Mouse (Mus musculus) lung, postnatal 4 days (tissue): Measurements from ENCODE around the gene Siah3.
"Not testable (repeated sequence)": the region's sequence is repeated elsewhere in the genome, so short reads cannot be mapped to it uniquely, and the experiment has no call there.

Source experiments
- DNase-seq, 2 experiments: peaks; one replicate each; pipeline ENCODE4 v3.0.0; 2021

Gene Siah3

DNA sequence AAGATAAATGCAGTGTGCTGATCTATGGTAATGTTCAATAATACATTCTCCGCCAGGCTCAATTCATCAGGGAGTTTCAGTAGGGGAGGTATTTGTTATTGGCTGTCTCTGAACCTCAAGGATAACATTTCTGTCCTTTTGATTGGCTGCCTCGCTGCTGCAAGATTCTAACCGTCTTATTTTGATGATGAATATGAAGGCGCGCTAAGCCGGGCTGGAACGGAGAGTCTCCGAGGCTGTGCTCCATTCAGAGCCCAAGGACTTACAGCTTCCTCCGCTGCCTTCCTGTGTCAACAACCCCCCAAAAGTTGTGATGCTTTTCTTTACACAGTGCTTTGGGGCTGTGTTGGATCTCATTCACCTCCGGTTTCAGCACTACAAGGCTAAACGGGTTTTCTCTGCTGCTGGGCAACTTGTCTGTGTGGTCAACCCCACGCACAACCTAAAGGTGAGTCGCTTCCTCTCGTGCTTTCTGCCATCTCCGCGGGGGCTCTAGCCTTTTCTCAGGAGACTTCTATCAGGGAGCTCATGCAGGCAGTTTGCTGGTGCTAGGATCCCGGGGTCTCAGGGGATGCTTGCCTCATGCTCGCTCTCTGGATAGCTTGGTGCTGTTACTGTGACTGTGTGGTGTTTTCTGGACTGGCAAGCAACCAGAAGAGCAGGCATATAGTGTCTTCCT lies at the start of gene Siah3:
TSS of gene Siah3 (plus strand) at position 240 of the 679 bp plus-strand sequence.
- DNase-seq: no peak

DNA sequence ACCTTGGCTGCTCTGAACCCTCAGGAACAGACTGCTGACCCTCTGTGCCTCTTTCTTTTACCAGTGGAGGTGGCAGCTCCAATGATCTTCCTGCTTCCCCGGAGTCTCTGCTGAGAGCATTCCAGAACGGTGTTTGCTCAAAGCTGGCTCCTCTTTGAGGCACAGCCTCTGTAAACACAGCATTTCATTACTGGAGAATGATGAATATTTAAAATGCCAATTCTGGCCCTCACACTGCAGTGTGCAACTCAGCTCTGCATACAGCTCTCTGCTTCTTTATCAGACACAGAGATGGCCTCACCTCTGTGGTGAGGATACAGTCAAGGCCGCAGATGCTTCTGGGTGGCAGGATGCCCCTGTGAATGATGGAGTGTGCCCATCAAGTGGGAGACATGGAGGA lies 46.0 kb upstream of the Siah3 start:
- no peak for DNase-seq

DNA sequence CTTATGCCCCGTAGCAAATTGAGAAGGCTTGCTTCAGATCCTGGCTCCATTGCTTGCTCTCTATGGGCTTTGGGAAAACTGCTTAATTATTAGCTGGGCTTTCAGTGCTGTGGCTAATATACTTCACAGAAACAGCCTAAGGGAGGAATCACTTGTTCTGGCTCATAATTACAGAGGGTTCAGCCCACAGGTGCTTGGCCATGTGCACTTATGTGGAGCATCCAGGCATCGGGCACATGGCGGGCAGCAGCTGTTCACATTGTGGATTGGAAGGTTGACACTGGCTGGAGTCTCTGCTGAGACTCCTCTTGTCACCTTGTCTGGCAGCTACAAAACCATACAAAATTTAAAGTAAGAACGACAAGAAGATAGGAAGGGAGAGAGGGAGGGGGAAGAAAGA lies 45.4 kb upstream of the Siah3 start:
- no peak for DNase-seq

DNA sequence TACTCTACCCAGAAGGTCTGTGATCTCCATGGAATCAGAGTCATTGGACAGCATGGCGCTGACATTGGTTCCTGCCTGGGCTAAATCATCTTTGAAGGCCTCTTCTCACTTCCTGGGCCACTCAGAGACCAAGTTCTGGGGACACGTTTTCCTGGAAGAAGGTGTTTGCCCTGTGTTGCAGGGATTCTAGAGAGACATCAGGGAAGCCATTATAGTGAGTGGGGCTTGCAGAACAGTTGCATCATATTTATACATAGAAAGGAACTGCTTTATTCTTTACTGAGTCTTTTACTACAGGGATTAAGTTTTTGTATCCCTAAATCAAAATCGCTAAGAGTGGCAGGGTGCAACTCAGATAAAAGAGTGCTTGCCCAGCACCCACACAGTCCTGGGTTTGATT lies 37.1 kb upstream of the Siah3 start:
- no peak for DNase-seq

DNA sequence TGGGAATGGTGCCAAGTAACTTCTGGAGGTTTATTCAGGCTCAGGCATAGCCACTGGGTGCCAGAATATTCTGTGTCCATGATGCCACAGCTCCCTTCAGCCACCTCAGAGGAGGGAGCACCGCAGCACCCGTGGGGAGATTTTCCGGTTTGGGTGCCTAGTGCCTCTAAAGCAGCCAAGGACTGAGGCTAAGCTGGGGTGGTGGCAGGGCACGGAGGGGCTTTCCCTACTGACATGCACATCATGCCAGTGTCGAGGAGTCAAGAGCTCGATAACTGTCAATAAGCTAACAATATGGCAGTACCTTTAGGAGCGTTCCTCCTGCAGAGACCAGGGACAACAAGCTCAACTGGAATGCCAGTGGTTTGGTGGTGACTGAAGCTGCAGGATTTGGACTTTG lies 35.9 kb upstream of the Siah3 start:
- DNase-seq: no peak

DNA sequence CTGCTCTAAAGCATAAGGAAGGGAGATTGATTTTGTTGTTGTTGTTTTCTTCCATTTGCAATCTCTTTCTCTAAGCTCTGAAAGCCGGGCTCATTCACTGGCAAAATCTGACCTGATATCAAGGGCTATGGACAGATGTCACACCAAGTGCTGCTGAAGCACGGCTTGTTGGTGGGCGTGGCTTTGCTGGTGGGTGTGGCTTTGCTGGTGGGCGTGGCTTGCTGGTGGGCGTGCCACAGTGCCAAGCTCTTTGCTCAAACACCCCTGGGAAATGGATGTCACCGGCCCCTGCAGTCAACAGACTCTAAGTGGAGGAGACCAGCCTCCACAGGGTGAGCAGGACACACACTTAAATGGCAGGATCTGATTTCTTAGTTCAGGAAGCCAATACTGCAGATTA lies 35.0 kb upstream of the Siah3 start:
- no peak for DNase-seq

DNA sequence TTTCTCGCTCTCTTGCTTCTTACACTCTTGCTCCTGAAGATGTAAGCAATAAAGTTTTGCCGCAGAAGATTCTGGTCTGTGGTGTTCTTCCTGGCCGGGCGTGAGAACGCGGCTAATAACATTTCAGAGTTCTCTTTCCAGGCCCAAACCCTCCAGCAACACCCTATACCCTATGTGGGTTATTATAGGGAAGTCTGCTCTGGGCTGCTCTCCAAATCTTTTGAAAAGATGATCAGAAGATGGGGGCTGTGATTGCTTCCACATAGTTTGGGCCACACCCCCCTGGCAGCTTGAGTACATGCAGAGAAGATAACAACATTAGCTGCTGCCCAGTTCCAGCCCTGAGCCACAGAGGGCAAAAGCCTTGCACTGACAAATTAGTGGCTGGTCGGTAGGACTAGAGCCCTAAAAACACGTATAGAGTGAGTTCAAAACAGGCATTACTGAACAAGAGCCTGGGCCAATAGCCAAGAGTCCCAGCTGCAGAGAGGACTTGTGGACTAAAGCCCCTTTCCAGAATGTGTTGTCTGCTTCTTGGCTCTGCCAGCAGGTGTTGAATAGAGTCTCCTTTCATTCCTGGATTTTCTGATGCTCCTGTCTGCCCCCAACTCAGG lies 24.5 kb upstream of the Siah3 start:
- no peak for DNase-seq

DNA sequence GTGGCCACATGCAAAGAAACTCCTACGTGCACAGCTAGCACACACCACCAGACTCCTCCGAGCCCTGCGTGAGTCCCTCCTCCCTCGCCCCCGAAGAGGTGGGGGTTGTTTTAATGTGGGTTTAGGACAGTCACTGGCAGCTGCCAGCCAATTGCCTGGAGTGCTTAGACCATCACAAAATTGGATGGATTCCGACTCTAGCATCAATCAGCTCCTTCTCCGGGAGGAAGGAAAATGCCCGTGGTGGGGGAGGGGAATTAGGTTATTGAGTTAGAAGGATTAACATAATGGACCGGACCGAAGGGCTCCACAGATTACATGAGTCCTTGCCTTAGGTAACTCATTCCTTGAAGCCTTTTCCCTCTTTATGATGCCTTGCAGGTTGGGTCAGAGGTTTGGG lies 22.9 kb upstream of the Siah3 start:
- no peak for DNase-seq

DNA sequence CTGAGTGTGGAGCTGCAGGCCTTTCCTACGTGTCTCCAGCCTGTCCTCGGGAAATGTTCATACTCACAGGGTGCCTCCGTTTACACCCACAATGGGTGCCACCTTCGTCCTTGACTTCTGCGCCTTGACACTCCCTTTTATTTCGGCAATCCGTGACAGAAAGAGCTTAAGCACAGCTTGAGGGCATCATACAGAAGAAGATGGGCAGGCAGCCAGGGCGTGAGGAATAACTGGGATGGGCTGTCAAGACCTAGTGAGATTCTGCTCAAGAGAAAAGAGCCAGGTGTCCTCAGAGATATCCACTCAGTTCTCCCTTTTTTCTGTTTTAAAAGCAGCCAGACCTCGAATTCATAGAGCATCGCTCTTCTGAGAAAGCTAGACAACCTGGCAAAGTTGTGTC lies 21.2 kb upstream of the Siah3 start:
- no peak for DNase-seq

DNA sequence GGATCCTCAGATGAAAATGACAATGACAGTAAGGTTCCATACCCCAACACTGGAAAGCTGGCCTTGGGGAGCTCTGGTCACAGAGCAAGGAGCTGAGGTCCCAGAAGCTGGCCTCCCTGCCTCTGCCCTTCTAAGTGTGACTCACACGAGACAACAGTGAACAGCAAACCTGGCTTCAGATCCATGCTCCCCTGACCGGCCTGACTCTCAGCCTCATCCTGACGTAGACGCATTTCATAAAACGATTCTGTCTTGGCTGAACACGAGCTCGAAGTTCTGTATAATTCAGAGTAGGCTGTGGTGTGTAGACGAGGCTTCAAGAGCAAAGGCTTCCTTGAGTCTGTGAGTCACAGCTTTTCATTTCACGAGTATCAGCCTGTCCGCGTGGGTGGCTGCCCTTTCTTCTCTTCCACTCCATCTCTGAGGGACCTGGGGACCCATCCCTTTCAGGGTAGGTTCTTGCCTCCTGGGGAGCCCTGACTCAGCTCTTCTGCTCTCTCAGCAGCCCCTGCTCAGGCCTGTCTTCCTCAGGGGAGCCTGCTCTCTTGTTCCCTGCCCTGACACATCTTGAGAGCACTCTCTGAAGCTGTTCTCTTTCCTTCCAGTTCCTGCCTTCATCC lies 11.2 kb upstream of the Siah3 start:
- no peak for DNase-seq

DNA sequence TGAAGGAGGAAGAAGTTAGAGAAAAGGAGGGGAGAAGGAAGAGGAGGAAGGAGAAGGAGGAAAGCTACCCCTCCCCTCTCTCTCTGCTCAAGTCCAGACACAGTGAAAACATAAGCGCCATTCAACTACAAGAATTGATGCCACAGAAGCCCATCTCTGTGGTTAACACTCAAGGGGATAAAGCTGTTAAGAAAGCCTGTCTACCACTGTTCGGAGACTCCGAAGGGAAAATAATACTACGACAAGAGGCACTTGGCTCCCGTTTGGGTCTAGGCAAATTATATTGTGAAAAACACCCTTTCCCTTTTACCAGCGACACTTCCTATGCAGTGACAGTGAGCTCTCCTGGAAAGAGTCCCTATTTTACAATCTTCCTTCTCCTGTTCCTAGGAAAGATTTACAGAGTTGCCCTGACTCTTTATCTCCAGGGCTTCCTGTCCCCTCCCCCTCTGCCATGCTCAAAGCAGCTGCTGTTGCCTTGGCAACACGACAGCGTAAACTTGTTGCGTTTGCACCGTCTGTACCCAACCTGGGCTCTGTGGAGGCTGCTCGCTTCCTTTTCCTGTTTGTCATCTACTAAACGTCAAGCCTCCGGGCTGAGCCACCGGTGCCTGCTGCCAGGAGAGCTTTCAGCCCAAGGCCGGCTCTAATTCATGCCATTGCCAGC lies 10.4 kb upstream of the Siah3 start:
- peak; percentile 77 to 79 for DNase-seq

DNA sequence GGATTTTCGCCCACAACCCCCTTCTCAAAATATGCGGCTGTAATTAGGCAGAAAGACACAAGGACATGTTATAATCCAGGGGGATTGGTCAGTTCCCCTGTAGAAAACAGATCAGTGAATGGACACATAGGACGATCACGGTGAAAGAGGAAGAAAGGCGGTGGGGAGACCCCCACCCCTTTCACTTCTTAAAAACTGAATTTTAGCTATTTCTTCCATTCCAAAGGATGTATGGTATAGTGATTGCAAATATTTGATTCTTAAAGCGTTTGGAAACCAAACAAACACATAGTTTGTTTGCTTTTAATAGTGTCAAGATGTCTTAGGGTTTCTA lies 9.9 kb upstream of the Siah3 start:
- DNase-seq: no peak

DNA sequence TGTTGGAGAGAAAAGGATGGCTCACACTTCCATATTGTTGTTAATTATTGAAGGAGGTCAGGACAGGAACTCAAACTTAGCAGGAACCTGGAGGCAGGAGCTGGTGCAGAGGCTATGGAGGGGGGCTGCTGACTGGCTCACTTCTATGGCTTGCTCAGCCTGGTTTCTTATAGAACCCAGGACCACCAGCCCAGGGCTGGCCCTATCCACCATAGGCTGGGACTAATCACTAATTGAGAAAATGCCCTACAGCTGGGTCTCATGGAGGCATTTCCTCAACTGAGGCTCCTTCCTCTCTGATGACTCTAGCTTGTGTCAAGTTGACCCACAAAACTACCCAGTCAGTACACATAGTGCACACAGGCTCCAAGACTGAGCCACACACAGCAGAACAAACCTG lies 9.5 kb upstream of the Siah3 start:
- not testable (repeated sequence) for DNase-seq

DNA sequence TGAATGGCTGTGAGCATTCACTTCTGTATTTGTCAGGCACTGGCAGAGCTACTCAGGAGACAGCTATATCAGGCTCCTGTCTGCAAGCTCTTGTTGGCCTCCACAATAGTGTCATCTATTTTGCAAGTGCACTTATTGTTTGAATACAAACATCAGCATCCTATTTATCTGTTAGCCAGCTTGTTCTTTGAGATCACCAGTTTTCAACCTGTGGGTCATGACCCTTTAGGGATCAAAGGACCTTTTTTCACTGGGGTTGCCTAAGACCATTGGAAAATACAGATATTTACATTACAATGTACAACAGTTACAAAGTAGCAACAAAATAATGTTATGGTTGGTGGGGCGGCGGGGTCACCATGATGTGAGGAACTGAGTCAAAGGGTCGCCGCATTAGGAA lies 1.9 kb upstream of the Siah3 start:
- DNase-seq: no peak

DNA sequence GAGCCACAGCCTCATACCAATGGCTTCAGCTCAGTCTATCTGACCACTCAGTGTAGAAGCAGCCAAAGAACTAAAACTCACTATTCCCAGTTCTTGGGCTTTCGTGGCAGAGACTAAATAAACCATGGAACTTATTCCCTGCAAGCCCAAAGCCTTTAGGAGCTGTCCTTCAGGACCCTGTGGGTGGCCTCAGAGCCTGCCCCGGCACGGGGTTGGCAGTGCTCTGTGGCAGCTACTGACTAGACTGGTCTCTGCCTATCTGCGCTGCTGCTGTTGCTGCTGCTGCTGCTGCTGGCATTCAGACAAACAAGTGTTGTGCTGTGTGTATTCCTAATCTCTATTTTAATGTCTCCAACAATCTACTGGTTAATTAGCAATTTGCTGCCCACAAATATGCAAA lies 1.1 kb upstream of the Siah3 start:
- DNase-seq: peak in 1 of 2 experiments; percentile 26

DNA sequence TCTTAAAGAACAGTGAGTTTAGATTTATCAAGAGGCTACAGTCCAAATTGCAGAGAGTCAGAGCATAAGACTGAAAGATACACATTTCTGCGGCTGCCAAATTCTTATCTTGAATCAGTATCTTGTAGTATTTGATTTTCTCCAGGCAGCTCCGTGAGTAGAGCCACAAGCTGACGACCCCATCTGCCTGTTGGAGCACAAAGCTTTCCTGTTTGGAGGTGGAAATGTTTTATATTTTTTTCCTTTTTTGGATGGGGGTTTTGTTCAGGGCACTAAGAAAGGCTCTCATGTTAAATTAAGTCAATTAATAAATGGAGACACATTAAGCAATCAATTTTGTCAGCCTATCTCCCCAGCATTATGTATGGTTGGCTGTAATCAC lies 430 bp upstream of the Siah3 start:
- no peak for DNase-seq

DNA sequence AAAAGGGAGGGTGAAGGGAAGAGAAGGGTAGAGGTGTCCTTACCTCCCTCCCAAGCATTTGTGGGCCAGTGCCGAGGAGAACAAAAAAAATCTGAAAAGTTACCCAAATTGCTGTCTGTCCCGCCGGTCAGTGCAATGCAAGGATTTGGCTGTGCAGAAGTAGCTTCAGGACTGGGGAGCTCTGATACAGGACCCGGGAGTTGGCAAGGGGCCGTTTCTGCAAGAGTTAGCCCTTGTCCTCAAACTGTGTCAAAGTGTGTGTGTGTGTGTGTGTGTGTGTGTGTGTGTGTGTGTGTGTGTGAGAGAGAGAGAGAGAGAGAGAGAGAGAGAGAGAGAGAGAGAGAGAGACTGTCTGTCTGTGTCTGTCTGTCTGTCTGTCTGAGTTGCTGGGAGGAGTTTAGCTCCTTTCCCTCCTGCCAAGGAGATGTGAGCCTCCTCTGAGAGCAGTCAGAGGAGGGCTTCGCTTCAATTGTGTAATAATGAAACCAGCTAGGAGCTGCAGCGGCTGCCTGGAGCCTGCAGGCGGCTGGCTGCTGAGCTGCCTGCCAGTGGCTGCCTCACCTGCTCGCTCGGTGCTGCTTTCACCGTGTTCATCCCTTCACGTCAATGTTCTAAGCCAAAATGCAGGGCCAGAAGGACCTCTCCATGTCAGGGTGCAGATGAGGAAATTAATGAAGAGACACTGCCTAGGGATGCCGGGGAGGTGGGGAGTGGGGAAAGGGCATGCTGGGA lies 873 bp downstream of the Siah3 start:
- DNase-seq: peak in 1 of 2 experiments; percentile 24

DNA sequence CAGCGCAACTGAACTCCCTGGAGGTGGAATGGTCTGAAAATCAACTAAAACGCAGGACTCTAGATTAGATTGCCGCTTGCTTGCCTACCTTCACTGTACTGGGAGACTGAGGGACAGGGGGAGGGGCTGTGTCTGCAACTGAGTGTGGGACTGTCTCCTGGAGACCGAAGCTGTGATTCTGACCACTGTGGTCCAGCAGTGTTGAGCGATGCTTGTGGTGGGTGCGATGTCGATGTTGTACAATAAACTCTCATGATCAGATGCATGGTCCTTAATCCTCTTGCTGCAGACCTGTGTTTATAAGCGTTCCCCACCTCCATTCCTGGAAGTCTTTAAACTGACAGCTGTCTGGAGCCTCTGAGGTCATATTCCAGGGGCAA lies 1.4 kb downstream of the Siah3 start:
- DNase-seq: no peak

DNA sequence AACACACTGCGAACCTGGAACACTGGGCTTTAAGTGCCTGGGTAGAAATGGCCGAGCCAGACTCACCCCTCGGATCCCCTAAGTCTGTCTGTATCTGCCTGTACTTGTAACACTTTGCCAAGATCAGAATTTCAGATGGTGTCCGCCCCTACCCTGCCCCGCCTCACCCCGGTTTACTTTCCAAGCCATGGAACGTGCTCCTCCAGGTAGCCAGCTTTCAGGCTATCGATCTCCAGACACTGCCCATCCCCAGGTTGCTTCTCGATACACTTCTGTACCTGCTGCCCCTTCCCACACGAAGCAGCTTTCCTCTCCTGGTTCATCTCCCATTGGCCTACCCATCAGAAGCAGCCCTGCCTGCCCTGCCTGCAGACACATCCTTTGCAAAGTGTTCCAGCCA lies 3.6 kb downstream of the Siah3 start:
- no peak for DNase-seq

DNA sequence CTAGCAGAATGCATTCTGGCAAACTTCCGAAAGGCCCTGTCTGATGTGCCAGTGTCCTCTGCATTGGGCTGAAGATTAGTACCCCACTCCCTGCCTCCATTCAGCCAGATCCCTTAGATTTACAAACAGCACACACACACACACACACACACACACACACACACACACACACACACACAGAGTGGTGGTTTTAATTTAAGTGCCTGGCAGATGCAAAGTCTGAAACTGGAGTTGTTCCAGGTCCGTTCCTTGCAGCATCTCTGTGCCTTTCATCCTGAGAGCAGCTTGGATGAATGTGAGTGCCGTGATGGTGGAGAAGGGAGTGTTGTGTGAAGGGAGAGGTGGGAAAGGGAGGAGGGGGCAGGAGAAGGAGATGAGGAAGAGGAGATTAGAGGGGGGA lies 4.2 kb downstream of the Siah3 start:
- no peak for DNase-seq

DNA sequence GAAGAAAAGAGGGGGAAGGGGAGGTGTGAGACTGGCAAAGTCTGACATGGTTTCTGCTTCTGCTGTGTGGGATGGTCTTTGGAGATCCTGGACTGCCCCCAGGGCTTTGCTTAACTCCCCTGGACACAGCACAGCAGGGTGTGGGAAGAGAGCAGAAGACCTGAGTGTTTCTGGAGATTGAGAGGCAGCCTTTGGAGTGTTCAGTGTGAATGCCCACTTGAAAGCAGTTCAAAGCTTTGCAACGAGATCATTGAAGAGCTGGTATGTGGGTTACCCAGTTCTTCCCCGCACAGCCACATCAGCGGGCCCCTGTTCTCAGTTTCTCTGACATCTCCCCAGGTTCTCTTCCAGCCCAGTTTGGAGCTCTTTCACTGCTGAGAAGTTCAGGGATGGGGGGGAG lies 4.7 kb downstream of the Siah3 start:
- no peak for DNase-seq

DNA sequence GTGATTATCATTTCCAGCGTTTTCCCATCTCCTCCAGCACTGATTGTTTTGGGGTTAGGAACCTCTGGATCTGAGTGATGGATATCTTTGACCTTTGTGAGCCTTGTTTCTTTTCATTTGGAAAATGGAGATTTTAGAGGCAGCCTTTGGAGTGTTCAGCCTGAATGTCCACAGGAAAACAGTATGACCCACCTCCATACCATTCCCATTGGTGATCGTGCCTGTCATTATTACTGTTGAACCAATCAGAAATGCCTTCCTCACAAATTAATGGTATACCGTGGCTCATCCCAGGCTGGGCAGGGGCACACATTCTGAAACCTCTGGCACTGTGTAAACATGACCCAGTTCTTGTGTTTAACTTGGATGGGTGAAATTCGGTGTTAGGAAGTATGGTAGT lies 6.0 kb downstream of the Siah3 start:
- no peak for DNase-seq

DNA sequence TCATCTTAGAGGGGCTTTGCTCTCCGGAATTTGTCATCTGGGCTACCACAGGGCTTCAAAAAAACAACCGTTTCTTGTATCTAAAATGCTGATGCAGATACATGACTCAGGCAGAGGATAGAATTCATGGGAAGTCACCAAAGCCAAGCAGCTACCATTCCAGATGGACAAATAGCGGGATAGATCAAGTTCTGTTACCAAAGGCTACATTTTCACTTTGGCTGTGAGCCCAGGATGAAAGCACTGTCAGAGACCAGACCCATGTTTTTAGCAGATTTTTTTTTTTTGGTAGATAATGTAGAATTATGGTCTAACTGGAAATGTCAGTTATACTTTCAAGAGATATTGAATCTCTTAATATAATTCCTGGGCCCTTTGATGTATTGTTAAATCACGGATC lies 7.4 kb downstream of the Siah3 start:
- DNase-seq: no peak

DNA sequence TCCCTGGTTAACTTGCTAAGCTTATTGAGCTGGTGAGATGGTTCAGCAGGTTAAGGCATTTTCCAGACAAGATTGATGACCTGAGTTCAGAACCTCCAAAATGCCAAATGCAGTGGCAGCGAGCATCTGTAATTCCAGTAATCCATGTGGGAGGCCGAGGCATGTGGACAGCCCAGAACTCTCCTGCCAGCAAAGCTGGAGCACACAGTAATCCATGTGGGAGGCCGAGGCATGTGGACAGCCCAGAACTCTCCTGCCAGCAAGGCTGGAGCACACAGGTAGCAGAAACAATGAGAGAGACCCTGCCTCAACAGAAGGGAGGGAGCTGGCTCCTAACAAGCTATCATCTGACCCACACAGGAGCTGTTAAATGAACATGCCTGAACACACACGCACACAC lies 13.2 kb downstream of the Siah3 start:
- no peak for DNase-seq
